Mouse (Mus musculus) erythroblast, embryonic 14.5 days (primary cell): ENCODE results near the gene Taf10.

ENCODE experiments used
- GATA1 ChIP-seq: IDR thresholded peaks from 2 replicates; pipeline ENCODE4 v1.6.1; 2012; ENCODE audit warnings: low read length, inconsistent platforms, mixed read lengths
- TAL1 ChIP-seq: IDR thresholded peaks from 3 replicates; pipeline ENCODE4 v1.6.1; 2012; ENCODE audit warnings: low read length, inconsistent platforms, mixed read lengths

DNA sequence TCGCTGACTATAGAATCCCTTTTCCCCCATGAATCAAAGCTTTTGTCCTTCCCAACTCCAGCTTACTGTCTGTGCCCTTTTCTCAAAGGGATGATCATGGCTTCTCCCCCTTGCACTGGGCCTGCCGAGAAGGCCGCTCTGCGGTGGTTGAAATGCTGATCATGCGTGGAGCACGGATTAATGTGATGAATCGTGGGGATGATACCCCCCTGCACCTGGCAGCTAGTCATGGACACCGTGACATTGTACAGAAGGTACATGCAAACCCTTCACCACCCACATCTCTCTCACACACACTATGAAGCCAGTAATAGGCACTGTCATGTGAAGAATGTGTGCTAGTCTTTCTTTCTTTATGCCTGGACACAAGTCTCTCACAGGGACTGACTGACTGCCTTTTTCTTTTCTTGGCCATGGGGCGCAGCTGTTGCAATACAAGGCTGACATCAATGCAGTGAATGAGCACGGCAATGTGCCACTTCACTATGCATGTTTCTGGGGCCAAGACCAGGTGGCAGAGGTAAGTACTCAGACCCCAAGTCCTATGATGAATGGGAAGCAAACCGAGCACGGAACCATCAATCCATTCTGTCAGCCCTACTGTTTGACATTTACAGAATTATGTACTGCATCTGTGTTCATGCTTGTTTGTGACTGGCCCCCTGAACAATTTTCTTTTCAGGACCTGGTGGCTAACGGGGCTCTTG is 3.9 kb downstream of the Taf10 start:
- TF ChIP-seq TAL1 (no peak), GATA1 (no peak)
